Mouse (Mus musculus) small intestine, adult 2 months (tissue): ENCODE measurements at regions not wholly inside any gene's neighbourhood (a gene's known extent, or its start where the extent isn't known, plus 50 kb on each side); places are given as distances from the start of the nearest gene placed in this dataset.

ENCODE experiments used
- H3K27ac ChIP-seq: fragments of 200-500 bp; 2 replicates; pipeline ENCODE4 v1.5.1; 2012; ENCODE audit warnings: low read depth, low read length, control low read depth, inconsistent platforms; ENCODE audit not compliant: insufficient read depth
- H3K27me3 ChIP-seq: fragments of 200-500 bp; 2 replicates; pipeline ENCODE4 v1.6.1; 2012; ENCODE audit warnings: mild to moderate bottlenecking, moderate library complexity, low read length, inconsistent platforms; ENCODE audit not compliant: control insufficient read depth, insufficient read depth
- H3K36me3 ChIP-seq: fragments of 200-500 bp; 2 replicates; pipeline ENCODE4 v1.6.1; 2012; ENCODE audit warnings: mild to moderate bottlenecking, low read length, control low read depth, inconsistent platforms; ENCODE audit not compliant: control insufficient read depth, insufficient read depth
- H3K4me1 ChIP-seq: fragments of 200-500 bp; 2 replicates; pipeline ENCODE4 v1.6.1; 2012; ENCODE audit warnings: low read length, inconsistent platforms, mixed read lengths; ENCODE audit not compliant: control insufficient read depth, insufficient read depth, insufficient read length
- H3K4me3 ChIP-seq: fragments of 200-500 bp; 2 replicates; pipeline ENCODE4 v1.5.1; 2012; ENCODE audit warnings: low read depth, mild to moderate bottlenecking, control low read depth, inconsistent platforms, low read length, moderate library complexity
- CTCF ChIP-seq: fragments of 200-500 bp; IDR thresholded peaks from 2 replicates; pipeline ENCODE4 v1.5.1; 2012; ENCODE audit warnings: low read depth, mild to moderate bottlenecking, control low read depth, inconsistent platforms, low read length, moderate library complexity, mixed read lengths; ENCODE audit not compliant: insufficient replicate concordance, insufficient read length; ENCODE audit errors: extremely low read depth
- POLR2A ChIP-seq: fragments of 200-500 bp; IDR thresholded peaks from 2 replicates; pipeline ENCODE4 v1.6.1; 2012; ENCODE audit warnings: low read depth, mild to moderate bottlenecking, control low read depth, inconsistent platforms, low read length, moderate library complexity
- WGBS: fragments of 180-500 bp; shearing (Covaris S2); methylation state at CpG from one replicate; pipeline ENCODE4 v1.1.7; 2018; 5-methylcytosine and 5-hydroxymethylcytosine counted together

GRCm38 (mm10) chr9:72217296-72218028 is 57.2 kb upstream of the Zfp280d start:
- no peak overlapping the region for H3K4me3 ChIP-seq
- no peaks in the 10 kb centered on the region for H3K4me1 ChIP-seq
- TF ChIP-seq CTCF (no peak), POLR2A (no peak)
- no peak overlapping the region for H3K27ac ChIP-seq
- H3K36me3 ChIP-seq: no peaks in the 10 kb centered on the region
- no peaks in the 10 kb centered on the region for H3K27me3 ChIP-seq
- 79% methylated on average over 11 of the region's 11 CpGs for WGBS

- no peak overlapping the region for H3K27ac ChIP-seq
- 46% methylated on average over 7 of the region's 7 CpGs for WGBS
- no peaks in the 10 kb centered on the region for H3K27me3 ChIP-seq
- no peak overlapping the region for H3K4me3 ChIP-seq
- H3K4me1 ChIP-seq: no peaks in the 10 kb centered on the region
- no peaks in the 10 kb centered on the region for H3K36me3 ChIP-seq
- TF ChIP-seq CTCF (no peak), POLR2A (no peak)
Observed at GRCm38 (mm10) chr9:72218736-72219135, 55.9 kb upstream of the Zfp280d start.

GRCm38 (mm10) chr9:72219892-72220291 is 54.8 kb upstream of the Zfp280d start:
- no peaks in the 10 kb centered on the region for H3K27me3 ChIP-seq
- TF ChIP-seq CTCF (no peak), POLR2A (no peak)
- H3K4me3 ChIP-seq: no peak overlapping the region
- H3K36me3 ChIP-seq: no peaks in the 10 kb centered on the region
- 90% methylated on average over 12 of the region's 12 CpGs for whole genome bisulfite sequencing
- H3K4me1 ChIP-seq: no peaks in the 10 kb centered on the region
- no peak overlapping the region for H3K27ac ChIP-seq

- H3K36me3 ChIP-seq: no peaks in the 10 kb centered on the region
- H3K4me1 ChIP-seq: no peaks in the 10 kb centered on the region
- TF ChIP-seq POLR2A (no peak), CTCF (no peak)
- H3K27me3 ChIP-seq: no peaks in the 10 kb centered on the region
- no peak overlapping the region for H3K27ac ChIP-seq
- 88% methylated on average over 5 of the region's 5 CpGs for WGBS
- H3K4me3 ChIP-seq: no peak overlapping the region
Observed at GRCm38 (mm10) chr9:72221333-72221732, 53.3 kb upstream of the Zfp280d start.
